Mouse (Mus musculus): ENCODE measurements around the gene Pde11a.

Pde11a gene

DNA sequence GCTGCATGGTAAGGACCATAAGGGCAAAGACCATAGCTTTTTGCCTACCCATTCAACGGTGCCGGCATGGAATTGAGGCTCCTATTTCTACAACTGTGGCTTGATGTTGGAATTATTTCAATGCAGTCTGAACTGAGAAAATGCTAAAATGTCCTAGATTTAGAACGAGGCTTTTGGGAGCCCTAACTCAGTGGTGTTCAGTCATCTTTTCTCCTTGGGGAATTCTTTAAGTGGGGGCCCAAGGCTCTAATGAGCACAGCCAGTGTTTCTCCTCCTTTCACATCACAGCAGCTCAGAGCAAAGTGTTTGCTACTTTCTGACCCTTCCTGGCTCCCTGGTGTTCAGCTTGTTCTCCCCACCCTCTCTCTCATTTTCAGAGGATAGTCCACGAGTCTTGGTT is 175.8 kb downstream of the Pde11a start:
- DNase-seq (ENCODE audit: low spot score) = no peak

DNA sequence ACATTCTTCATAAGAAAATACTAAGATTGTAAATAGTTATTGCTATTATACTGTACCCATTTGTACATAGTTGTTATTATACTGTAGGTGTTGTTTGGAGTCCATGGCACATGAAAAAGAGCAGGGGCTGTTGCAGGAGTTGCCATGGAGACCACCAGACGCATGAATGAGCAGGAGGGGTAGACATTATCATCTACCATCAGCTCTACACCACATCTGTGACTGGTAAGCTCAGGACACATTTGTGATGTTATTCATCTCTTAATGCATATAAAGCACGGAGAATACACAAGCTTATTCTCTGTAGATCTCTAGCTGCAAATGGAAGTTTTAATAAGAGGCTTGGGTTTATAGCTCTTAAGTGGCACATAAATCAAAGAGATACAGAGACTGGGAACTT is 179.6 kb downstream of the Pde11a start:
- no peak for DNase-seq (ENCODE audit: low spot score)

DNA sequence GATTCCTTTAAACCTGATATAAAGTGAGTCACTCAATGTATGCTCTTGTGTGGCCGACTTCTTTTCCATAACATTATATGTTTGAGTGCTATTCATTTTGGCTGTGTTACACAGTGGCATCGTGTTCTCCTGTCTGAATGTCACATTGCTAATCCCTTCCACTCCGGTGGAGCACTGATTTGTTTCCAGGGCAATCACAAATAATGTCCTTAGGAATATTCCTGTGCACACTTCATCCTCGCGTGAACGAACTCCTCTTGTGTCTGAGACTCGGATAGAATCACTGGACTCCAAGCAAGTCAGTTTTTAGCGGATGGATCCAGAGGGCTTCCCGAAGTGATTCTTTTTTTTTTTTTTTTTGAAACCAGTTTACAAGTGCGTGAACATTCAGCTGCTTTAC is 197.4 kb downstream of the Pde11a start:
- no peak for DNase-seq (ENCODE audit: low spot score)

DNA sequence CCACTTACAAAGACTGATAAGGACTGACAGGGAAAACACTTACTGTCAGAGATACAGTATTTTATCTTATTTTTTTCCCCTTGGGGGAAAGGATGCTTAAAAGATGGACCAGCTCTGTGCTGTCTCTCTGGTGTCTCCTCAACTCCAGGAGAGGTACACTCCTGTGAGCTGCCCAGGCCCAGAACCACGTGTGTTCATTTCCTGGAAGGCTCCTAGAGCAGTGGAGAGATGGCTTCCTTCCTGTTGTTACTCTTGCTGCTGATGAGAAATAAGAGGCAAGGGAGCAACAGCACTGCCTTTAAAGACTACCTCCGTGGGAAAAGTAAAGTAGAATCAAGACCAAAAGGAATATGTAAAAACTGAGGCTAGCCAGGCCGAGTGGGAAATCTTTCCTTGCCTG is 205.6 kb downstream of the Pde11a start:
- no peak for DNase-seq (ENCODE audit: low spot score)

DNA sequence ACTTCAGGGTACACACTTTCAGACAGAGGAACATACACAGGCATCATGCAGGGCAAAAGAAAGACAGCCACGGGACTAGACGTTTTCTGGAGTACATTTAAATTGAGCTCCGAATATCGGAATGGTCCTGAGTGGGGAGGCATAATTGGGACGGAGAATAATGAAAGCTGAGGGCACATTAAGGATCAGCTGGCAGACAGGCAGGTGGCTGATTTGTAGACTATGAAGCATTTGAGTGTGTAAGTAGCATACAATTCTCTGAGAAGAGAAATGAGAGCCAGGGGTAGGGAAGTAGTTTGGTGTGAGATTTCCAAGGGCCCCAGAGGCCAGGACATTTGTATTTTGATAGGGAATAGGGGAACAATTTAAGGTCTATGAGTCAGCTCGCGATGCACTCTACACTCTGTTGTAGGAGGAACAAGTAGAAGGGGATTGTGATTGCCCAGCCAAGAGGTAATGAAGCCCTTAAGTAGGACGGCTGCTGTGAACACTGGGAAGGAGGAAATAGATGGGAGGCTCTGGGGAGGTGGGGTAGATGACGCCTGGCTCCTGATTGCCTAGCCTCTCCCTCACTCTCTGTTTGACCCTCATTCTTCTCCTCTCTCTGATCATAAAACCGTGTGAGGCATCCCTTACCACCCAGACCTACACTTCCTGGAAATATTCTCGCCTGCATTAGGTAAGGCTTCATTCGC is 208.5 kb downstream of the Pde11a start:
- no peak for DNase-seq (ENCODE audit: low spot score)

DNA sequence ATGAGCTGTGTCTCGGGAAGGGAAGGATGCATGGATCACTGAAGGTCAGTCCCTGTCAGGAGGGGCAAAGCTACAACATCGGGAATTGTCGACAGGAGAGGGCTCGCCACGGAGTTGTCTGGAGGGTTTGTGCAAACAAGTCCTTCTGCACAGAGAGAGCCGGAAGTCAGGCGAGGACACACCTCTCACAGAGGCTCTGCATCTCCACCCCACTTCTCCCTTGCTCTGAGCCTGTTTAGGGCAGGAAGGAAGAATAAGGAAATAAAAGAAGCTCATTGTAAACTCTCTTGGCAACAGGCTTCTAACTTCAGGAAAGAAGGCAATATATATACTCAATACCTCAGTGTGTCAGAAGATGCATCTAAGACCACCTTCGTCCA is 209.5 kb downstream of the Pde11a start:
- no peak for DNase-seq (ENCODE audit: low spot score)

DNA sequence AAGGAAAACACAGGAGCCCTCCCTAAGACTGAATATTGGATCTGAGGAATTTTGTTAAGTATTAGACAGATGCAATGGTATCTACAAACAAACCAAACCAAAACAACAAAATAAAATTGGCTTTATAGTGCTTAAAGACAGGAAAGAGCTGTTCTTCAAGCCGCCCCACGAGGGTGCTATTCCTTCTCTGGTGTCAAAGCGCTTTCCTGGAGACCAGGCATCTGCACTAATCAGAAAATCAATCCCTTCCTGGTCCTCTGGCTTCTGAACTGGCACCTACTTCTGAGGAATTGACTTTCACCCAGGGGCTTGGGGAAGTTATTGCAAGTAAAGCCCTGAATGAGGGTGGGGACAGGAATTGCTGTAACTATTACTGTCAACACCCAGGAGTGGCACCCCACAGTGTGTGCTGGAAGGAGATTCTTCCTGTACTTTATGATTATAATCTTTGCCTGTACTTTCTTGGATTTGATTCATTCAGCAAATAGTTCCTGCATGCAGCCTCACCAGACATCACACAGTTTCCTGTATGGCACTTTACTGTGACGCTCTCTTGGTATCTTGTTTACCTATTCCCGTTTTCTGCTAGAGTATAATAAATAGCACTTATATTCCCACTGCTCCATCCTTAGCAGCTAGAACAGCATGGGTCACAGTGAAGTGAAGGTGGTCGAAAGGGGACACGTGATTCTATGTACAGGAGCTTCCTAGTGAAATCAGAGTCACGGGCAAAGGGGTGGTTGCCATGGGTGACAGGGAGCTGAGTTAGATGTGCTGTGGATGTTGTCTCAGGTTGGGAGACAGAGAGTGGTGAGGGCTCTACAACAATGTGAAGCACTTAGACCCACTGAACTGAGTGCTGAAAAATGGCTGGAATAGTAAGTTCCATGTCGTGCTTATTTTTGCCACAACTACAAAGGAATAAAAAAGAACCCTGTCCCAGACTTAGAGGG is 210.2 kb downstream of the Pde11a start:
- DNase-seq (ENCODE audit: low spot score) = no peak

DNA sequence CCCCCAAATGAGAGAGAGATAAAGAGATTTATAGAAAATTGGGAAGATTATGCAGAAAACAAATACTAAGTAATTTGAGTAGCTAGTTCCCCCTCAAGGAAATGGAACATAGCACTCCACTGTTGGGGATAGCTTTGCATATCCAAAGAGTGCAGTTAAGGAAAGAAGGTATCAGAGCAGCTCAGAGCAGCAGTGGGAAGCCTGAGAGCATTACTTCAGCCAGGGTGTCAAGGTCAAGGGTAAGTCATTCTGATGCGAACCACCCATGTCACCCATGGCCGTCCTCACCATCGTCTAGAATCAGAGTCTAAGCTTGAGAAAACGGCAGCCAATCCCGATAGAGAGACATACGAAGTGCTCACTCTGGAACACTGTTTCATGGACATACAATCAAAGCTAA is 211.9 kb downstream of the Pde11a start:
- DNase-seq (ENCODE audit: low spot score) = no peak

DNA sequence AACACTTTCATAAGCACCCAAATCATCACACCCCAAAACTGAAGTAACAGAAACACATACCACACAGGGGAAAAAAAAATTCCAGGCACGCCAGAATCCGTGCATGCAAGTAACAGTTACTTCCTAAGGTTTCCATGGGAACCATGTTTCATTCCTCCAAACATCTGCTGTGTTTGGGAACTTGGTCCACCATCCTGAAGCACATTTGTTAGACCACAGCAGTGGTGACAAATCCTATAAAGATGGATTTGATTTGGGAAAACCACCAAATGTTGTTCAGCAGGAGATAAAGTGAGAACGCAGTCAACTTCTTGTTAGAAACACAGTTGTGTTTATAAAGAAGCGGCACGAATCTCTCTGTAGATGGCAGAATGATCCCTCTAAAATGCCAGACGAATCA is 213.8 kb downstream of the Pde11a start:
- no peak for DNase-seq (ENCODE audit: low spot score)

DNA sequence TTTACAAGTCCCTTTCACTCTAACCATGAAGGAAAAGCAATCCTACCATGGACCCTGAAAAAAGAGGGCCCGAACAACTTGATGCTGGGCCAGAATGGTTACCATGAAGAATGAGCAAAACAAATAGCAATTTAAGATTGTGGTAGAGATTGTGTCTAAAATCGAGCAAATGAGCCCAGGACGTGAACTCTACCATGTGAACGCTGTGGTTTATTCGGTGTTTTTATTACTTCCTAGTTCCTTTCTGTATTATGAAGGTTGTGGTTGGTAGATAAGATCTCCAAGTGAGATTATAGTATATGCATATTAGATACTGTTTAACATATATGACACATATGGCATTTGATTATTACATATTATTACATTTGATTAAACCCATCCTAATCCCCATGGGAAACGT is 216.4 kb downstream of the Pde11a start:
- no peak for DNase-seq (ENCODE audit: low spot score)

DNA sequence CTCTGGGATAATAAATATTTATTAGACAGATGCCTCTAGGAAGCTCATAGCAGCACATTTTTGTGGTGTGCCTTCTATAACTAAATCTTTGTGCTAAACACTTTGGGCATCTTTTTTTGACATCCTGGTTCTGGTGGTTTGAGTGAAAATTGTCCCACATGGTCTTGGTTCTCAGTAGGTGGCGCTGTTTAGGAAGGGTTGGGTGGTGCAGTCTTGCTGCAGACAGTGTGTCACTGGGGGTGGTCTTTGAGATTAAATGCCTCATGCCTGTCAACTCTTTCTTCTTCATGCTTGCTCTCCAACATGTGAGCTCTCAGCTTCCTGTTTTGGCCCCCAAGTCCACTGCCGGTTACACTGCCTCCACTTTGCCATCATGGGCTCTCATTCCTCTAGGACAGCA is 218.7 kb downstream of the Pde11a start:
- DNase-seq (ENCODE audit: low spot score) = no peak

DNA sequence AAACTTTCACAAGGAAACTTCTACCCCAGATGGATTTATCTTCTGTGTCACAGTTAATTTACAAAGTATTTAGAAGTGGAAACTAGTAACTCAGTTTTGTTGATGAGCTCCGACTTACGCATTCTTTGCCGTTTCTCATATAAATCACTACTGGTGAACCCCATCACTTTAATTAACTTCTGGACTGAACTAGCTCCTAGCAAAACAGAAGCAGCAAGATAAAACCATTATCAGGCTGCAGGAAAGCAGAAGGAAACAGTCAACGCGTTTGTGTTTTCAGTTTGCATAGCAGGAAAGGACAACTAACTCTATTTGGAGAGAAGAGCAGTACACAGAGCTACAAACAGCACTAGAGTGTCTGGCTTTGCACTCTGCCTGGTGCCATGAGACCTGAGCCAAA is 220.1 kb downstream of the Pde11a start:
- DNase-seq (ENCODE audit: low spot score) = no peak

DNA sequence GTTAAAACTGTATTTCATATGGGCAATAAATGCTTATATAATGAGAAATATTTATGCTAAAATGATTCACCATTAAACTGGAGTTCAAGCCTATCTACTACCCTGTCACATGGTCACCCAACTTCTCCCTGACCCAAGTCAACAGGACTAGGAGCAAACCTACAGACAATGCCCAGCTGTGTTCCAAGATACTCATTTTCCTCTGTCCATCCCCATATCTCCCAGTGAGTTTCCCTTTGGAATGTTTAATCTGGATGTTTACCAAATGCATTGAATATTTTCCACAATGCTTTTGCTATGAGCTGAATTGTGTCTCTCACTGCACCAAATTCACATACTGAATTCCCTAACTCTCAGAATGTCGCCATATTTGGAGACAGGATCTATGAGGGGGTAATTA is 221.4 kb downstream of the Pde11a start:
- no peak for DNase-seq (ENCODE audit: low spot score)

DNA sequence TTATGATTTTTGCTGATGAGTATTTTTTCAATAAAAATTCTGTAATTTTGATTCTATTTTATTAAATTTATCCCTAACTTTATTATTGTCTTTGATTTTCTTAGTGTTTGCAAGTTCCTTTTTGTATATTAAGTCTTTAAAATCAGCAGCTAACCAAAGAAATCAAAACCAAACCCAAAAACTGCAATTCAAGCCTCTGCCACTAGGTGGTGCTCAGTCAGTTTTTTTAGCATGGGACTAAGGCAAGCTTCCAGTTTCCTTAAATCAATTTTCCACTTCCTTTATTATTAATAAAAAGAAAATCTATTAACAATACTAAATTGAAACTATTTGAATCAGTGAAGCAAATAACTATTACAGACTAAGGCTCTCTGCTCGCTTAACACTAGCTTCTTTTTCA is 222.9 kb downstream of the Pde11a start:
- no peak for DNase-seq (ENCODE audit: low spot score)

DNA sequence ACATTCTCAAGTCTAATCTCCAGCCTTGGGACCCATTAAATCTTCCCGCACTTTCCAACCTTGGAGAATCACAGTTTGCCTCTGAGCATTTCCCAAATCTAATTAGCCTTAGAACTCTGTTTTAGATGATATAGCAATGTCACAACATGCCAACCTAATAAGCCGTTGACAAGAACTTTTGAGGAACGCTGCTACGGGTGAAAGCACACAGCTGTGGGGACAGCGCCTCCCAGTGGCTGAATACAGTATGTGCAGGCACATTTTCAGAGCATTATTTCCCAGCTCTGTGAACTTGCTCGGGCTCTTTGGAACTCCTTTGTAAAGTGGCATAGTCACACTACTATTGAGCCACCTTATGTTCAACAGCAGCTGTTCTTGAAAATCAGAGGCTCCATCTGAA is 223.8 kb downstream of the Pde11a start:
- no peak for DNase-seq (ENCODE audit: low spot score)

DNA sequence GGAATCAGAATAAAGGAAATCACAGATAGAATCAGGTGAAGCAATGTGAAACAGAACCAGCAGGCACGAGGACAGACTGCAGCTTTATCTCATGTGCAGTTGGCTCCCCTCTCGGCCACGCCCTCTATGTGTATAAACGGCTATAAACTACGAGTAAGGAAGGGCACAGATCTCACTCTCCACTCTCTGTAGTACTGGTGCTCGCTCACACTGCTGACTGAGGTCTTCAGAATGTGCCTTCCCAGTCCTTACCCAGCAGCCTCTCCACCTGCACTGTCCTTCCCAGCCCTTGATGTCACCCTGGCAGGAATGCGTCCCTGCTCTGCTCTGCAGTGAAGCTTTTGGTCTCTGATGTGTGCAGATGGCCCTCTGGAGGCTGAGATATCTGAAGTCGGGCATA is 228.9 kb downstream of the Pde11a start:
- DNase-seq (ENCODE audit: low spot score) = no peak

DNA sequence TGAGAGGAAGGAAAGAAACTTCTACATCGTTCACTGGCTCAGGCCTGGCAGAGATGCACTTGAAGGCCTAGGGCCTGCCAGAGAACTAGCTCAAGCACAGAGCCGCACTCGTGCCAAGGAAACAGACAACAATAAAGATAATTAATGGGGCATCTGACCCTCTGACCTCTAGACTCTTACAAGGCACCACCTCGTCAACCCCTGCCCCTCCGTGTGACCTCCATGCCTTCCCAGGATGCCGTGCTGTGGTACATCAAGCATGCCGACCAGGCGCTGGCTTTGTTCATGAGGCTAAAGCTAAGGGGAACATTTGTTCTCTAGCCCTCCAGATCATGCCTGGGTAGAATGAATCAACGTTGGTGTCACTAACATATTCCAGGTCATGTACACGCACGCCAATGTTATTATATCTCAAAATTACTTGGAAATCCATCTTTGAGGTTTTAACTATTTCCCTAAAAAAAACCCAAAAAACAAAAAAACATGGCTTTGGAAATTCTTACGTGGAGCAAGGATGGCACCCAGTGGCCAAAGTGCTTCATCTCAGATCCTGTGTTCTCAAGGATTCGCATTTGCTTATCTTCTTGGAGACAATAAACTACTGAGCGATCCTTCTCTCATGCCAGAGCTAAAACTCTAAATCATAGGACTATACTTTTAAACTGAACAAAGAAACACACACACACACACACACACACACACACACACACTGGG is 236.5 kb downstream of the Pde11a start:
- no peak for DNase-seq (ENCODE audit: low spot score)

DNA sequence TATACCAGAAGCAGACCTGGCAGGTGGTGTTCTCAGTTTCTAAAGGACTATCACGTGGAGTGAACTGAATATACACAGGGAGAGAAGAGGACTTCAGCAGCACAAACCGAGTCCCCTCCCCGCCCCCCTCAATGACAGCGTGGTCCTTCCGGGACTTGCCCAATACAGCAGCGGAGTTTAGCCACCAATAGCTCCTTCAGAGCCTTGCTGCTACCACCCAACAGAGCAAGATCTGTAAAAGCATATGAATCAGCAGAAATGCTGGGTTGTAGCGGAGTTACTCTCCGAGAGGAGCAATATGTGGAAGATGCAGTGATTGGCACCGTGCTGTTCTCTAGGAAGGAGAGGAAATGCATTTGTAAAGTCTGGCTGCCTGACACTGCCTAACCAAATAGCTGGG is 238.0 kb downstream of the Pde11a start:
- DNase-seq (ENCODE audit: low spot score) = no peak

DNA sequence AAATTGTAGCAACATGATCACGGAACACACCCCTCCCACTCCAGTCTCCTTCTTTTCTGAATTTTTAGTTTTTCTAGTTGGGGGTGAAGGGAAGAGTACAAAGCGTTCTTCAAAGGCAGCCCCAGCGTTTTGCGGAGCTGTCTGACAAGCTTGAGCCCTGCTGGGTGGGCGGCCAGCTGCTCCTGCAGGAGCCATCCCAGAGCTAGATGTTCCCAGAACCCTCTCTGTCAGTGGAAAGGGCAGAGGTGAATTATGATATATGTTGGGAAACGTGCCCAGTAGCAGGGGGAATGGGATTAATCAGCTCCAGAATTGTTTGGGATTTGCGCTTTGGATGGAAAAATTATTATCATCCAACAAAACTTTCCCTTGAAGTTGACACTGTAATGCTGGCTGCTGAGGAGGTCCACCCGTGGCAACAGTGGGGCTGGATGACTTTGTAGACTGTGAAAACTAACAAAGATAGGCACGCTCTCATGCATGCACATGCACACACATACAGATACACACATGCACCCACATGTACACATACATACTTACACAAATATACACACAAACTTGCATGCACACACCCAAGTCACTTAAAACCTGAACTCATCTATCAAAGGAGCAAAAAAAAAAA is 238.7 kb downstream of the Pde11a start:
- no peak for DNase-seq (ENCODE audit: low spot score)

DNA sequence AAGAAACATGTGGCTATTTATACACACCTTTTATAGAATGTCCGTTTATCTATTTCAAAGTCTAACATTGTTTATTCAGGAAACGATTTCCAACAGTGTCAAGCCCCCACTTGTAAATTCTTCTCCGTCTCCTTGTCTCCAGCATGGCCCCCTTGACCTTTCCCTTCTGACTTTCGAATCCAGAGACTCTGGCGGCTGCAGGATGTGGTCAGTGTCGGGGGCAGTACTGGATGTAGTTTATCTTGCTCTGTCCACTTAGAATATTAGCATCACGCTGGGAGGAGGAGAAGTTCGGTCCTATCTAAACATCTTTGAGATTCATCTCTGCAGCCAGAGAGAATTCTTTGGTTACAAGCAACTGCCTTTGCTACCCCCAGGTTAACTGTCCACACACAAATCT is 240.2 kb downstream of the Pde11a start:
- no peak for DNase-seq (ENCODE audit: low spot score)

DNA sequence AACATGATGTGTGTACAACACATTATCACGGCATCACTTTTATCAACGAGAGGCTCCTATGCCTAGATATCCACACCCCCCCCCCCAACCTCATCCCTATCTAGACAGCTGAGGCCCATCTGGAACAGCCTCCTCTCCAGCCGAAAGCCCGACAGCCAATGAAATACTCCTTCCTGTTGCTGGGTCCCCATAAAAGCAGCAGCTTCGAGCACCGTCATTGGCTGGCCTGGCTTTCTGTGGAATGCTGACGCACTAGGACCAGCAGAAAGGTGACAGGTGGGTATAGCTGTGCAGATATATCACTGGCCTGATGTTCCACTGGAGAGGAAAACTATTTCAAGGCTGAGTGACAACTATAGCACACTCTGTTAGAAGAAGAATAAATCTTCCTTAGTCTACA is 240.7 kb downstream of the Pde11a start:
- no peak for DNase-seq (ENCODE audit: low spot score)

DNA sequence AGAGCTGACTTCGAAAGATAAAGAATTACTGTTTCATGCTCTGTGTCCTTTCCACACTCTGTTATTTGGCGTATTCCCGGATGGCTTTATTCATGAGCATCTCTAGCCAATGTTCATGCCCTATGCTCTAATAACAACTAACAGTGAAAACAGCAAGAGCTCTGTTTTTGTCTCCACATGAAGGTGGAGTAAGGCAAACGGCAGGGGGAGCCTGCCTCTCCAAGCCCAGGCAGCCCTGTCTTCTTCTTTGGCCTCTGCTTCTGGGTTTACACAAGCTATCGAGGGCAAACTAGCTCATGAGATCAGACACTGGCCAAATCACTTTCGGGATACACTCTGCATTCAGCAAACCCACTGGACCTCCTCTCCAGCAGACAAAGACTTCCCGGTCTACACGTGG is 241.3 kb downstream of the Pde11a start:
- DNase-seq (ENCODE audit: low spot score) = no peak

DNA sequence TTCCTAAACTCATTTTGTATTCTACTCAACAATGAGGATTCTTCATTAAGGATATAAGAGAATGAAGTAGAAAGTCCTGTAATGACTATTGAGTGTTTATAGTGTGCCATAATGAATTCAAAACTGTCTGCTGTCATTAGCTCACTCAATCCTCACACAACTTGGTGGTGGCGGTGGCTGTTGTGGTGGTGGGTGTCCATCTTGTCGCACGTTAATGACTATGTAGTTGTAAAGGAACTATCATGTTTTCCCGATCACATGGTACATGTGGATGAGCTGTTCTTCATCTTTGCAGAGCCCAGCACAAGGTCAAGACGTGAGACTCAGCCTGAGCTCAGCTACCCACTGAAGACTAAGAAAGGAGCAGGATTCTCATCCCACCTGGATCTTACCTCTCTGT is 242.7 kb downstream of the Pde11a start:
- DNase-seq (ENCODE audit: low spot score) = no peak

Data from ovary, adult 18-20 months (tissue).